Mouse (Mus musculus) embryo, embryonic 10 days (tissue): ENCODE results near the gene Slc29a2.

Source experiments
- DNase-seq: peaks from one replicate; pipeline ENCODE4 v3.0.0-alpha.2; 2015; ENCODE audit warnings: low spot score

Gene Slc29a2

DNA sequence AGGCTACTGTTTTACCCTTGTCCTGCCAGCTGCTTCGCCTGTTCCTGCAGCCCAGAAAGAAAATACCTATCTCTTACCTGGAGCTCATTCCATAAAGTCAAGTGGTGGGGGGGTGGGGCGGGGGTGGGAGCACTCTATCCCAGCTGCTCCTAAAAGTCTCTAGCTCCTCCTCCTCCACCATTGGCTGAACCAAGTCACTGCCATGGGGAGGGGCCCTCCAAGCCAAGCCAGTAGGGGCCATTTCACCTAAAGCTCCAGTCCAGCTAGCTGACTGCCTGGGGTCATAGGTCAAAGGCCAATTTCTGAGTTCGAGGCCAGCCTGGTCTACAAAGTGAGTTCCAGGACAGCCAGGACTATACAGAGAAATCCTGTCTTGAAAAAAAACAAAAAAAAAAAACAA lies 9.0 kb downstream of the Slc29a2 start:
- DNase-seq = no peak

GRCm38 (mm10) chr19:5036577-5036976 lies 12.9 kb downstream of the Slc29a2 start:
- DNase-seq = no peak

DNA sequence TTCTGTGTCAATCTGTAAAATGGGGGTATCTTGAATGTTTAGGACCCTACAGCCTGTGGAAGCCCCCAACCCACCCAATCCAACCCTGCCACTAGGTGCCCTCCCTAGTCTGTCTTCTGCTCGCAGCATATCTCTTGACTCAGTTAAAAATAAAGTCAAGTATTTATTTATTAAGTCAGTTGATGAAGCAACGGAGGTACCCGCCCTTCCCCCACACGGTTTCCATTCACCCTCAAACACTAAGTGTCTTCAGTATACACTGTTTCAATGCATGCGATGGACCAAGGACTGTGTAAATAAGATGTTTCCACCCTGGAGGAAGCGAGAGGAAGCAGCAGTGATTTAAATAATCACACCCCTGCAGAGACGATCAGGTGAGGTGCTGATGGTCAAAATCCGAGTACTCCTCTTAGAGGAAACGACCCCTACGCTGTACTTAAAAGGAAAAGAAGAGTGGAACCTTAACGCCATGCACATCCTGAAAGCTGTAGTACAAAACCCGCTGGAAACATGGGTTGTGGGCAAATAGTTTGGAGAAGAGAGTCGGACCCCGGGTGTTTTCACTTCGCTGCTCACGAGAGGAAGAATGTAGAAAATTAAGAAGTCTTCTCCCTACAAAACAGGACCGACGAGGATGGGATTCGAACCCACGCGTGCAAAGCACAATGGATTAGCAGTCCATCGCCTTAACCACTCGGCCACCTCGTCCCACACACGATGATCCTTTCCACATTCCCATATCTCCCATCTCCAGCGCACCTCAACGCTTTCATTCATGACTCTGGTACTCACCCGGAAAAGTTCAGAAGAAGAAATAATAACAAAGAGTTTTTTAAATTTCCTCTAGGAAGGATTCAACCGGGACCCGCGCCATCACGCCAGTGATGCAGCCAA lies 14.3 kb downstream of the Slc29a2 start:
- DNase-seq = peak; percentile 95

DNA sequence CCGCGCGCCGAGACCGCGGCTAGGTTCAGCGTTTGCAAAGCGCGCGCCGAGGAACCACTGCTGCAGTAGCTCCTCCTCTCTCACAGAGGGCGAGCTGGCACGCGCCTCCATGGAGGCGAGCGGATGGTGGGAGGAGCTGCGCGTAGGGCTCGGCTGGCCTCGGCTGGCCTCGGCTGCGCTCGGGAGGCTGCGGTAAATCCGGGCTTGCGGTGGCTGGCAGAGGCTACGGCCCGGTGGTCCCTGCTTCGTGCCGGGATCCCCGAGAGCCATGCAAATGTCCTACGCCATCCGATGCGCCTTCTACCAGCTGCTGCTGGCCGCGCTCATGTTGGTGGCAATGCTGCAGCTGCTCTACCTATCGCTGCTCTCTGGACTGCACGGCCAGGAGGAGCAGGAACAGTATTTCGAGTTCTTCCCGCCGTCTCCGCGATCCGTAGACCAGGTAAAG lies 15.1 kb downstream of the Slc29a2 start, which contains the start of the genes B4gat1 and AC124502.3:
TSS of gene B4gat1 (plus strand) at position 118 of the 448 bp plus-strand sequence.
TSS of gene AC124502.3 (plus strand) at position 183 of the 448 bp plus-strand sequence.
- peak; percentile 97 for DNase-seq

DNA sequence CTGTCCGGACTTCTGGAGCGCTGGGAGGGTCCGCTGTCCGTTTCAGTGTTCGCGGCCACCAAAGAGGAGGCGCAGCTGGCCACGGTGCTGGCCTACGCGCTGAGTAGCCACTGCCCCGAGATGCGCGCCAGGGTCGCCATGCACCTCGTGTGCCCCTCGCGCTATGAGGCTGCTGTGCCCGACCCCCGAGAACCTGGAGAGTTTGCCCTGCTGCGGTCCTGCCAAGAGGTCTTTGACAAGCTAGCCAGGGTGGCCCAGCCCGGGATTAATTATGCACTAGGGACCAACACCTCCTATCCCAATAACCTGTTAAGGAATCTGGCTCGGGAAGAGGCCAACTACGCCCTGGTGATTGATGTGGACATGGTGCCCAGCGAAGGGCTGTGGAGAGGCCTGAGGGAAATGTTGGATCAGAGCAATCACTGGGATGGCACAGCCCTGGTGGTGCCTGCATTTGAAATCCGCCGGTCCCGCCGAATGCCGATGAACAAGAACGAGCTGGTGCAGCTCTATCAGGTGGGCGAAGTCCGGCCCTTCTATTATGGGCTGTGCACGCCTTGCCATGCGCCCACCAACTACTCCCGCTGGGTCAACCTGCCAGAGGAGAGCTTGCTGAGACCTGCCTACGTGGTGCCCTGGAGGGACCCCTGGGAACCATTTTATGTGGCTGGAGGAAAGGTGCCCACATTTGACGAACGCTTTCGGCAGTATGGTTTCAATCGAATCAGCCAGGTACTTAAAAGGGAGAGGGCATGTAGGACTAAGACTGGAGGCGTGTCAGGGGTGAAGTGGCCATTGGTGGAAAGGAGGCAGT lies 15.8 kb downstream of the Slc29a2 start:
- DNase-seq = peak; percentile 43

GRCm38 (mm10) chr19:5040862-5041523 lies 17.3 kb downstream of the Slc29a2 start, which contains the start of gene Brms1:
Brms1 (plus strand) TSS chr19:5041354.
- peak; percentile 99 for DNase-seq

GRCm38 (mm10) chr19:5041588-5041987 lies 17.9 kb downstream of the Slc29a2 start:
- no peak for DNase-seq

- DNase-seq = no peak
Measured at GRCm38 (mm10) chr19:5045531-5045930, 21.9 kb downstream of the Slc29a2 start.

DNA sequence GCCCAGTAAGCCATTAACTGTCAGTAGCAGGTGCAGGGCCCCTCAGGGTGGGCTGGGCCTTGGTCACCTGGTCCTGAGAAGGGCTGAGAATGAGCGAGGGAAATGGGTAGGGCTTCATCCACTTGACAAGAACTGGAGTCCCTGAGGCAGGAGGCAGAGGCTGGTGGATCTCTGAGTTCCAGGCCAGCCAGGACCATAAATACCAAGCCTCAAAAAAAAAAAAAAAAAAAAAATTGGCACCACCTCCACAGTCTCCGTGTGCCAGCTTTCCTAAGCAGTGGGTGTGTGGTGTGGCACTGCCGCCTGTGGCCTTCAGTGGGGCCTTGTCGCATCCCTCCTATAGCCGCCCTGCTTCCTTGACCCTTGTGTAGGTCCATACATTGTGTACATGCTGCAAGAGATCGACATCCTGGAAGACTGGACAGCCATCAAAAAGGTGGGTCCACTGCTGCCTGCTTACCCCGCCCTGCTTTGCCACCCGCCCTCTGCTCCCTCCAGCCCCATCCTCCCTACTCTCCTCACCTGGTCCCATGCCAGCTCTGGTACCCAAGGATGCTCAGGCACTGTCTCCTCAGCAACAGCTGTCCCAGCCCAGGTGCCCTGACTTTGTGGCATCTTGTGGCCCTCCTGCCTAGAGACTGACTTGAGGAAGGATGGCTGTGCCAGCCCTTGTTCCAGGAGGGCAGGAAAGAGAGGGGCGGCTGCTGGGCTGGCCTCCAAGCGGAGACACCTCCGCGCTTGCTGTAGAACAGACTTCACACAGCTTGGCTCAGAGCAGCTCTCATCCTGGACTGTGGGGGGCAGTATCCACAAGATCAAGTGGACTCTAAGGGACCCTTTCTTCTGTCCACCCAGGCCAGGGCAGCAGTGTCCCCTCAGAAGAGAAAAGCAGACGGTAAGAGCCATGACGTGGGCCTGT lies 24.7 kb downstream of the Slc29a2 start:
- DNase-seq = no peak

DNA sequence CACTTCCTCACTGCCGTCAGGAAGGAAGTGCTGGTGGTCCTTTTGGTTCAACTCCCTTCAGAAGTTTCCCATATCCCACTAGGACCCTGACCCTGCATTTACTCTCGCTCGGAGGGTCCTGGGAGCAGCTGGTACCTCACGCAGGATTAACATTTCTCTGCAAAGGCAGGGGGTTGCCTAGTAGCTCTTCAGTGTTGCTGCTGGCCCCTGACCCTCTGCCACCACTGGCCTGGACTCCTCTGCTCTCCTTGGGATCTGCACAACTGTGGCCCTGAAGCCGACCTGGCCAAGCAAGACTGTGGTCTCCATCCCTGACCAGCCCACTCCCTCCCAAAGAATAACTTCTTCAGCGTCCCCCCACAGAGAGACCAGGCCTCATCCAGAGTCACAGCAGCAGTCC lies 25.7 kb downstream of the Slc29a2 start:
- DNase-seq = no peak

DNA sequence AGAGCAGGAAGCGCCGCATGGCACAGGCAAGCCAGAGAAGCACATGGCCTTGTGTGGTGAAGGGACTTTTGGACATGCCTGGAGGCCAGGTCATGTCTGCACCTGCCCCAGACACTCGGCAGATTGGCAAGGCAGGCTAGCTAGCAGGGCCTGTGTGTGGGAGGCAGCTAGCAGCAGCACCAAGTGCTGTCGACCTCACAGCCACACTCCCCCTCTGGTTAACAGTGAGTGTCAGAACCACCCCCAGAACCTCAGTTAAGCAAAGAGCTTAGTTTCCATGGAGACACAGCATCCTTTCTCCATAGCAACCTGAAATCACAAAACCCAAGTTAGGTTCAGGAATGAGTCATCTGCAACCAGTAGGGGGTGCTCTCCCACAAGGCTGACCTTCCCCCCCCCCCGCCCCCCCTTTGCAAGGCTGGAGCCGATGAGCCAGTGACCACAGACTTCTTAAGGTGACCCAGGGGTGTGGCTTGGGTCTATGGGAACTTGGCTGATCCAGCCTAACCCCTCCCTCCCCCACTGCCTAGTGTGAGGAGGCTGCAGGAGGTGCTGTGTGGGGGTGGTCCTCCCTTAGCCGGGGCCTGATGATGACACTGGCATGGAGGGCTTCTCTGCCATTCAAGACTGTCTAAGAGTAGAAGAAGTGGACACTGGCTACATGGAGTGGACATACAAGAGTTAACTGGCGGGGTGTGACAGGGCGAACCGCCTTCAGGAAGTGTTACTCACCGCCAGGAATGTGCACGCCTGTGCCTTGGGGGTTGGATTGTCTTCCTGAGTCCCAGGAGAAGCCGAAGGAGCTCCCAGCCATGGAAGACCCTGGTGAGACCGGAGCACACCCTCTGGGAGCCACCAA lies 26.6 kb downstream of the Slc29a2 start, which contains the start of gene Rin1:
TSS of gene Rin1 (plus strand) at position 435 of the 859 bp plus-strand sequence.
- peak; percentile 74 for DNase-seq

DNA sequence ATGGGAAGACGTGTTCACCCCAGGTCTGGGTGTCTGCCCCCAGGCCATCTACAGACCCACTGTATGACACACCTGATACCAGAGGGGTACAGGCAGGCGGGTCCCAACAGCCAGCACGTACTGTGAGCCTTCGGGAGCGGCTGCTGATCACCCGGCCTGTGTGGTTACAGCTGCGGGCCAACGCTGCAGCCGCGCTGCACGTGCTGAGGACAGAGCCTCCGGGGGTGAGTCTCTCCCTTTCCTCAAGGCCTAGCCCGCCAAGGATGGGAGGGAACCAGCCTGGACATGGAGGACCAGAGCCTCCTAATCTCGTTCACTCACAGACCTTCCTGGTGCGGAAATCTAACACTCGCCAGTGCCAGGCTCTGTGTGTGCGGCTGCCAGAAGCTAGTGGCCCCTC lies 27.4 kb downstream of the Slc29a2 start:
- DNase-seq = peak; percentile 64

- no peak for DNase-seq
Measured at GRCm38 (mm10) chr19:5051515-5051914, 27.9 kb downstream of the Slc29a2 start.

GRCm38 (mm10) chr19:5052166-5052822 lies 28.6 kb downstream of the Slc29a2 start:
- no peak for DNase-seq

DNA sequence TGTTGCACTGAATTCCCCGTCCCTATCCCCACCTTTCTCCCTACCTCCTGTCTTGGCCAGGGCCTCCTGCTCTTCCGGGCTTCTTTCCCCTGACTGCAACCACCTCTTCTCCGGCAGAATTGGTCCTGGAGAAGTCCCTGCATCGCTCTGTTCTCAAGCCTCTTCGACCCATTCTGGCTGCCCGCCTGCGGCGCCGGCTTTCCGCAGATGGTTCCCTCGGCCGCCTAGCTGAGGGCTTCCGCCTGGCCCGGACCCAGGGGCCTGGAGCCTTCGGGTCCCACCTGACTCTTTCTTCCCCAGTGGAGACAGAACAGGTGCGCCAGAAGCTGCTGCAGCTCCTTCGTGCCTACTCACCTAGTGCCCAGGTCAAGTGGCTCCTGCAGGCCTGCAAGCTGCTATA lies 29.2 kb downstream of the Slc29a2 start:
- DNase-seq = no peak

GRCm38 (mm10) chr19:5053909-5054308 lies 30.2 kb downstream of the Slc29a2 start:
- peak; percentile 70 for DNase-seq

DNA sequence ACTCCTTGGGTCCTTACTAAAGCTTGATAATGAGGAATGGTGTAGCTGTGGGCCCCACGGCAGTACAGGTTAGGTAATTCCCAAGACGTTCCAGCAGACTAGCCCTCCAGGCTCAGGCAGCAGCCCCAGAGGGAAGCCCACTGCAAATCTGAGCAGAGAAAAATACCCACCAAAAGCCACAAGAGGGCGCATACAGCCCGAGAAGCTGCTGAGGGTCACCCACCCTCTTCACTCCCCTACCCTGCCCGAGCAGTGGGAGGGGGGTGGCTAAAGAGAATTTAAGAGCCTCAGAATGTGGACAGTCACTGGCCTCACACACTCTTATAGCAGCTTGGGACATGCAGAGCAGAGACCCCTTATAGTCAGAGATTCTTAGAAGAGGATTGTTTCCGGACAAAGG lies 32.6 kb downstream of the Slc29a2 start:
- peak; percentile 71 for DNase-seq

GRCm38 (mm10) chr19:5057876-5058775 lies 34.5 kb downstream of the Slc29a2 start:
- no peak for DNase-seq
